Mouse (Mus musculus) liver, embryonic 16.5 days (tissue): ENCODE measurements around the gene Eri3. TPM values are rescaled to one million over a fixed set of nuclear protein-coding genes. Genes with fewer than 3 reads are reported as not detected.

Experiments
- ATAC-seq: fragments of 200-750 bp; cut with Nextera tagmentation; 2 replicates; pipeline ENCODE4 v1.8.0; 2017; ENCODE audit warnings: low read depth, mild to moderate bottlenecking, moderate number of reproducible peaks, moderate library complexity
- H3K27ac ChIP-seq: fragments of 300-500 bp; sonication (generic); 2 replicates; pipeline ENCODE4 v1.5.1; 2014; ENCODE audit warnings: mild to moderate bottlenecking, low read length
- H3K27me3 ChIP-seq: fragments of 300-500 bp; sonication (generic); 2 replicates; pipeline ENCODE4 v1.6.1; 2014; ENCODE audit warnings: low read depth, low read length, mixed read lengths; ENCODE audit not compliant: control insufficient read depth, insufficient read depth
- H3K36me3 ChIP-seq: fragments of 300-500 bp; sonication (generic); 2 replicates; pipeline ENCODE4 v1.6.1; 2014; ENCODE audit warnings: mild to moderate bottlenecking; ENCODE audit not compliant: control insufficient read depth, insufficient read depth
- H3K4me1 ChIP-seq: fragments of 300-500 bp; sonication (generic); 2 replicates; pipeline ENCODE4 v1.6.1; 2014; ENCODE audit warnings: low read depth, low read length, mixed read lengths; ENCODE audit not compliant: control insufficient read depth
- H3K4me2 ChIP-seq: fragments of 300-500 bp; sonication (generic); 2 replicates; pipeline ENCODE4 v1.6.1; 2014; ENCODE audit warnings: low read depth, low read length, mixed read lengths
- H3K4me3 ChIP-seq: fragments of 300-500 bp; sonication (generic); 2 replicates; pipeline ENCODE4 v1.5.1; 2014; ENCODE audit warnings: low read depth, mild to moderate bottlenecking, low read length
- H3K9ac ChIP-seq: fragments of 300-500 bp; sonication (generic); 2 replicates; pipeline ENCODE4 v1.6.1; 2014; ENCODE audit warnings: low read depth, low read length
- H3K9me3 ChIP-seq: fragments of 300-500 bp; sonication (generic); replicated peaks from 2 replicates; pipeline ENCODE4 v1.6.1; 2016; ENCODE audit warnings: low read length; ENCODE audit not compliant: control insufficient read depth
- WGBS: fragments of 180-500 bp; shearing (Covaris S2); extraction: QIAGEN DNeasy Blood & Tissue Kit; methylation state at CpG from one replicate; pipeline ENCODE4 v1.1.7; 2014; ENCODE audit not compliant: insufficient replicate concordance; 5-methylcytosine and 5-hydroxymethylcytosine counted together
- polyA plus RNA-seq: library from polyadenylated mRNA; unstranded; fragments of >200 nt; fragmentation: Nextera tagmentation; extraction: Ambion mirVana; gene quantifications from 2 replicates; pipeline ENCODE4 v1.2.1, GENCODE M21; 2015

The Eri3 gene
- polyA plus RNA-seq, 1 experiment from 2014 or later, result 26.8 TPM

GRCm38 (mm10) chr4:117654703-117655499 is 104.7 kb downstream of the Eri3 start:
- no peaks in the 10 kb centered on the region for H3K36me3 ChIP-seq
- H3K27me3 ChIP-seq, result no peaks in the 10 kb centered on the region
- no peak overlapping the region for H3K9ac ChIP-seq
- WGBS, result 67% methylated on average over 9 of the region's 9 CpGs
- H3K4me3 ChIP-seq, result no peak overlapping the region
- H3K4me2 ChIP-seq, result no peak overlapping the region
- no peak for ATAC-seq
- H3K4me1 ChIP-seq, result peaks cover 9% of the 10 kb centered on the region
- H3K9me3 ChIP-seq, result no peaks in the 10 kb centered on the region
- H3K27ac ChIP-seq, result no peak overlapping the region

- H3K9ac ChIP-seq, result no peak overlapping the region
- H3K27ac ChIP-seq, result no peak overlapping the region
- no peak overlapping the region for H3K4me3 ChIP-seq
- H3K4me2 ChIP-seq, result no peak overlapping the region
- H3K36me3 ChIP-seq, result no peaks in the 10 kb centered on the region
- H3K9me3 ChIP-seq, result no peaks in the 10 kb centered on the region
- ATAC-seq, result no peak
- no peaks in the 10 kb centered on the region for H3K27me3 ChIP-seq
- 72% methylated on average over 5 of the region's 5 CpGs for WGBS
- H3K4me1 ChIP-seq, result peaks cover 9% of the 10 kb centered on the region
These were observed 105.3 kb downstream of the Eri3 start for GRCm38 (mm10) chr4:117655500-117655863.

GRCm38 (mm10) chr4:117656961-117657360 is 106.8 kb downstream of the Eri3 start:
- no peaks in the 10 kb centered on the region for H3K27me3 ChIP-seq
- no peak overlapping the region for H3K9ac ChIP-seq
- H3K36me3 ChIP-seq, result no peaks in the 10 kb centered on the region
- no peak overlapping the region for H3K4me2 ChIP-seq
- H3K4me3 ChIP-seq, result no peak overlapping the region
- 57% methylated on average over 6 of the region's 6 CpGs for WGBS
- no peaks in the 10 kb centered on the region for H3K9me3 ChIP-seq
- H3K4me1 ChIP-seq, result peaks cover 8% of the 10 kb centered on the region
- ATAC-seq, result no peak
- no peak overlapping the region for H3K27ac ChIP-seq

GRCm38 (mm10) chr4:117657646-117658045 is 107.5 kb downstream of the Eri3 start:
- H3K4me2 ChIP-seq, result no peak overlapping the region
- H3K27me3 ChIP-seq, result no peaks in the 10 kb centered on the region
- no peaks in the 10 kb centered on the region for H3K9me3 ChIP-seq
- H3K9ac ChIP-seq, result no peak overlapping the region
- H3K4me1 ChIP-seq, result peaks cover 3% of the 10 kb centered on the region
- 85% methylated on average over 4 of the region's 4 CpGs for WGBS
- ATAC-seq, result no peak
- no peak overlapping the region for H3K27ac ChIP-seq
- H3K4me3 ChIP-seq, result no peak overlapping the region
- H3K36me3 ChIP-seq, result no peaks in the 10 kb centered on the region

GRCm38 (mm10) chr4:117658582-117659444 is 108.6 kb downstream of the Eri3 start:
- no peak overlapping the region for H3K27ac ChIP-seq
- H3K27me3 ChIP-seq, result no peaks in the 10 kb centered on the region
- no peaks in the 10 kb centered on the region for H3K4me1 ChIP-seq
- H3K4me3 ChIP-seq, result no peak overlapping the region
- no peaks in the 10 kb centered on the region for H3K36me3 ChIP-seq
- no peak overlapping the region for H3K4me2 ChIP-seq
- H3K9ac ChIP-seq, result no peak overlapping the region
- 56% methylated on average over 14 of the region's 14 CpGs for WGBS
- ATAC-seq, result no peak
- H3K9me3 ChIP-seq, result no peaks in the 10 kb centered on the region

GRCm38 (mm10) chr4:117660001-117660400 is 109.8 kb downstream of the Eri3 start:
- Histone ChIP-seq H3K9me3 (no peaks in the 10 kb centered on the region), H3K36me3 (no peaks in the 10 kb centered on the region), H3K9ac (no peak overlapping the region), H3K4me3 (no peak overlapping the region), H3K4me2 (no peak overlapping the region), H3K4me1 (no peaks in the 10 kb centered on the region), H3K27ac (no peak overlapping the region), H3K27me3 (no peaks in the 10 kb centered on the region)
- 83% methylated on average over 5 of the region's 5 CpGs for WGBS
- no peak for ATAC-seq

GRCm38 (mm10) chr4:117664411-117665137 is 114.4 kb downstream of the Eri3 start:
- no peaks in the 10 kb centered on the region for H3K27me3 ChIP-seq
- WGBS, result 72% methylated on average over 10 of the region's 10 CpGs
- H3K9me3 ChIP-seq, result no peaks in the 10 kb centered on the region
- no peak overlapping the region for H3K4me3 ChIP-seq
- no peak overlapping the region for H3K4me2 ChIP-seq
- no peaks in the 10 kb centered on the region; the same call in 1 of the 2 replicates for H3K4me1 ChIP-seq
- H3K9ac ChIP-seq, result no peak overlapping the region
- no peaks in the 10 kb centered on the region for H3K36me3 ChIP-seq
- H3K27ac ChIP-seq, result no peak overlapping the region
- ATAC-seq, result no peak

- H3K4me2 ChIP-seq, result no peak overlapping the region
- WGBS, result 70% methylated on average over 7 of the region's 7 CpGs
- H3K36me3 ChIP-seq, result no peaks in the 10 kb centered on the region
- no peaks in the 10 kb centered on the region; the same call in 1 of the 2 replicates for H3K4me1 ChIP-seq
- no peak overlapping the region for H3K27ac ChIP-seq
- H3K27me3 ChIP-seq, result no peaks in the 10 kb centered on the region
- H3K4me3 ChIP-seq, result no peak overlapping the region
- H3K9ac ChIP-seq, result no peak overlapping the region
- H3K9me3 ChIP-seq, result no peaks in the 10 kb centered on the region
- no peak for ATAC-seq
These were observed 115.4 kb downstream of the Eri3 start for GRCm38 (mm10) chr4:117665531-117665930.
